Mouse (Mus musculus) embryo, embryonic 11 days (tissue): ENCODE results near the gene Lap3.

Experiments
- DNase-seq: peaks from one replicate; pipeline ENCODE4 v3.0.0-alpha.2; 2015

Gene Lap3

GRCm38 (mm10) chr5:45496479-45496878 lies 3.3 kb downstream of the Lap3 start:
- no peak for DNase-seq

- DNase-seq, result no peak
Measured at GRCm38 (mm10) chr5:45496930-45497550, 3.9 kb downstream of the Lap3 start.

- no peak for DNase-seq
Measured at GRCm38 (mm10) chr5:45497564-45497963, 4.4 kb downstream of the Lap3 start.

- no peak for DNase-seq
Measured at GRCm38 (mm10) chr5:45510071-45510470, 16.9 kb downstream of the Lap3 start.

GRCm38 (mm10) chr5:45512908-45513307 lies 19.7 kb downstream of the Lap3 start:
- no peak for DNase-seq

- DNase-seq, result no peak
Measured at GRCm38 (mm10) chr5:45513511-45513910, 20.3 kb downstream of the Lap3 start.

GRCm38 (mm10) chr5:45514599-45514998 lies 21.4 kb downstream of the Lap3 start:
- no peak for DNase-seq

- DNase-seq, result no peak
Measured at GRCm38 (mm10) chr5:45515151-45515743, 22.1 kb downstream of the Lap3 start.

- DNase-seq, result peak; percentile 93
Measured at GRCm38 (mm10) chr5:45519960-45520808, 27.0 kb downstream of the Lap3 start, which contains the start of gene Med28. TSS of gene Med28 (plus strand) at chr5:45520229.

GRCm38 (mm10) chr5:45520809-45521110 lies 27.6 kb downstream of the Lap3 start:
- no peak for DNase-seq

- no peak for DNase-seq
Measured at GRCm38 (mm10) chr5:45521601-45522000, 28.4 kb downstream of the Lap3 start.

GRCm38 (mm10) chr5:45525101-45525500 lies 31.9 kb downstream of the Lap3 start:
- no peak for DNase-seq

- no peak for DNase-seq
Measured at GRCm38 (mm10) chr5:45526338-45526737, 33.2 kb downstream of the Lap3 start.

- peak; percentile 42 for DNase-seq
Measured at GRCm38 (mm10) chr5:45529696-45530095, 36.5 kb downstream of the Lap3 start.

GRCm38 (mm10) chr5:45534319-45535098 lies 41.3 kb downstream of the Lap3 start:
- DNase-seq, result peak; percentile 80

- no peak for DNase-seq
Measured at GRCm38 (mm10) chr5:45535177-45535576, 42.0 kb downstream of the Lap3 start.

GRCm38 (mm10) chr5:45539502-45539901 lies 46.3 kb downstream of the Lap3 start:
- DNase-seq, result no peak

GRCm38 (mm10) chr5:45543374-45543773 lies 50.2 kb downstream of the Lap3 start:
- DNase-seq, result peak; percentile 37

GRCm38 (mm10) chr5:45549586-45549985 lies 56.4 kb downstream of the Lap3 start:
- no peak for DNase-seq
